Mouse (Mus musculus) pancreas, adult 10 weeks (tissue): Measurements from ENCODE around the gene Patz1. TPM values are rescaled to one million over a fixed set of nuclear protein-coding genes. Genes with fewer than 3 reads are reported as not detected.

Source experiments
- polyA plus RNA-seq: library from polyadenylated mRNA; stranded (reverse); fragments of 350-450 nt; fragmentation: Illumina TruSeq; extraction: RNeasy Lipid Tissue Mini Kit (QIAGEN cat#74804); gene quantifications from one replicate; pipeline ENCODE4 v1.2.3, GENCODE M21; 2015; ENCODE audit warnings: low read depth, low replicate concordance; ENCODE audit not compliant: insufficient read depth

Patz1 gene
- 5.4 TPM for polyA plus RNA-seq

GRCm38 (mm10) chr11:3288521-3289301 is at the start of gene Patz1:
TSS of gene Patz1 (plus strand) at chr11:3288874.

GRCm38 (mm10) chr11:3266079-3266685 is 22.5 kb upstream of the Patz1 start, which contains the start of gene Drg1:
TSS of gene Drg1 (minus strand) at chr11:3266415.

GRCm38 (mm10) chr11:3329891-3330451 is 41.3 kb downstream of the Patz1 start, which contains the start of gene Pik3ip1:
TSS of gene Pik3ip1 (plus strand) at chr11:3330401.

Other genes starting within 250 kb of the Patz1 start
- 8.4 TPM for gene Sfi1, start 95.4 kb upstream of the Patz1 start, polyA plus RNA-seq
- gene Eif4enif1, start 86.5 kb upstream of the Patz1 start, polyA plus RNA-seq = 9.3 TPM
- gene Drg1, start 22.5 kb upstream of the Patz1 start, polyA plus RNA-seq = 22.0 TPM
- gene Pik3ip1, start 41.5 kb downstream of the Patz1 start, polyA plus RNA-seq = 4.2 TPM
- 20.8 TPM for gene Limk2, start 120.3 kb downstream of the Patz1 start, polyA plus RNA-seq
- 8.9 TPM for gene Rnf185, start 163.5 kb downstream of the Patz1 start, polyA plus RNA-seq
- gene Pla2g3, start 199.4 kb downstream of the Patz1 start, polyA plus RNA-seq = 0.72 TPM
- 8.3 TPM for gene Inpp5j, start 215.9 kb downstream of the Patz1 start, polyA plus RNA-seq
- gene Selenom, start 225.8 kb downstream of the Patz1 start, polyA plus RNA-seq = 57.2 TPM